ENCODE assay signal across 8 mouse cellular contexts in genomic region chr14:52103474-52103855, GRCm38 (mm10). TPM values are rescaled to one million over a fixed set of nuclear protein-coding genes. Genes with fewer than 3 reads are reported as not detected.
DNase-seq lines count a peak whose midpoint lies in the region; ATAC-seq lines count a peak whose summit lies in the region.

No protein-coding gene starts in this region.

- peaks cover 20% of the 10 kb centered on the region for H3K36me3 ChIP-seq in heart, embryonic 14.5 days (ENCODE audit: control insufficient read depth, insufficient read depth, low read length)
- 0 out of 2 replicates have a peak, but pooled peaks cover 7% of the 10 kb centered on the region for H3K36me3 ChIP-seq in hindbrain, embryonic 15.5 days

- peak overlapping the region; percentile 86 for H3K4me2 ChIP-seq in heart, embryonic 14.5 days (ENCODE audit: low read length)
- peak overlapping the region; percentile 83 for H3K4me2 ChIP-seq in hindbrain, embryonic 15.5 days

- DNase-seq in heart, postnatal 36 days: no peak
- DNase-seq in c-Kit-positive CD71-positive TER-119-positive erythroid progenitor cells, embryonic 14.5 days (ENCODE audit: low spot score): peak; percentile 55
- DNase-seq in natural killer cell, adult 2 months (ENCODE audit: low spot score in 2 of 2): no peak
- no peak for DNase-seq in kidney, adult 8-10 months

- H3K4me1 ChIP-seq in heart, embryonic 14.5 days (ENCODE audit: control insufficient read depth in 2 of 2, insufficient read depth in 2 of 2, low read length in 2 of 2): peaks cover 10 to 44% of the 10 kb centered on the region in 2 experiments
- peaks cover 44% of the 10 kb centered on the region for H3K4me1 ChIP-seq in hindbrain, embryonic 15.5 days (replicated peaks)

- H3K9me3 ChIP-seq in heart, embryonic 14.5 days (ENCODE audit: control insufficient read depth, low read length): no peaks in the 10 kb centered on the region
- H3K9me3 ChIP-seq in hindbrain, embryonic 15.5 days: no peaks in the 10 kb centered on the region

- H3K9ac ChIP-seq in heart, embryonic 14.5 days (ENCODE audit: low read length): peak overlapping the region; percentile 100
- H3K9ac ChIP-seq in hindbrain, embryonic 15.5 days: peak overlapping the region; percentile 89

- peak overlapping the region; percentile 91 to 96 for H3K4me3 ChIP-seq in heart, embryonic 14.5 days (ENCODE audit: control insufficient read depth in 1 of 2, insufficient read depth in 1 of 2, low read depth in 1 of 2, low read length in 2 of 2)
- peak overlapping the region; percentile 78 for H3K4me3 ChIP-seq in hindbrain, embryonic 15.5 days

- ATAC-seq in heart, embryonic 14.5 days (ENCODE audit: insufficient number of reproducible peaks, insufficient read depth, low FRiP score, low read depth): peak; percentile 16
- ATAC-seq in CD4-positive, CD25-positive, alpha-beta regulatory T cell, adult 4 months: peak; percentile 3
- ATAC-seq in hindbrain, embryonic 15.5 days (ENCODE audit: low FRiP score, low read depth): peak; percentile 31; the same call in 1 of the 2 replicates
- ATAC-seq in megakaryocyte-erythroid progenitor cell, adult 5-6 weeks (replicated peaks; ENCODE audit: low FRiP score, low TSS enrichment, poor library complexity, severe bottlenecking): peak; percentile 17

- no peaks in the 10 kb centered on the region for H3K27me3 ChIP-seq in heart, embryonic 14.5 days (ENCODE audit: control insufficient read depth, insufficient read depth, low read length)
- no peaks in the 10 kb centered on the region for H3K27me3 ChIP-seq in hindbrain, embryonic 15.5 days

- intact Hi-C loops in heart, postnatal 36 days (cut with DNase I): loop anchor here (5.0 to 10.0 kb wide), 4 partner anchors 94 to 211 kb away; partner anchors contain the start of genes Chd8 and Supt16

- H3K27ac ChIP-seq in heart, embryonic 14.5 days (replicated peaks in 1 of 2; ENCODE audit: control insufficient read depth in 1 of 2, insufficient read depth in 1 of 2, low read depth in 2 of 2, low read length in 2 of 2): peak overlapping the region; percentile 96 to 98
- H3K27ac ChIP-seq in hindbrain, embryonic 15.5 days (replicated peaks): peak overlapping the region; percentile 93

- under 1% methylated on average over 30 of the region's 30 CpGs for WGBS in heart, embryonic 14.5 days
- WGBS in hindbrain, embryonic 15.5 days: under 1% methylated on average over 30 of the region's 30 CpGs

RNA-seq across cellular contexts. Expression of gene Hnrnpc, which starts 0.4 kb away (rescaled TPM):
- 331 and 352 TPM in 2 replicates for polyA plus RNA-seq in heart, embryonic 14.5 days (2014; fragmentation: Nextera tagmentation; extraction: Ambion mirVana)
- 100 to 1,000 TPM; 125 to 133 TPM for total RNA-seq in heart, postnatal 36 days (2021)
- polyA plus RNA-seq in CD4-positive, CD25-positive, alpha-beta regulatory T cell, adult 4 months (2017; shearing (Covaris generic)): 100 to 1,000 TPM; 463 to 514 TPM
- 445 and 453 TPM in 2 replicates for polyA plus RNA-seq in hindbrain, embryonic 15.5 days (2015; fragmentation: Nextera tagmentation; extraction: Ambion mirVana)
- total RNA-seq in megakaryocyte-erythroid progenitor cell, adult 5-6 weeks (2014; fragmentation: Nextera tagmentation): 371 and 420 TPM in 2 replicates
- total RNA-seq in megakaryocyte-erythroid progenitor cell, adult 5-6 weeks (2017): 758 and 809 TPM in 2 replicates

RNA-seq across cellular contexts. Expression of gene Rpgrip1, which starts 7.0 kb away (rescaled TPM):
- polyA plus RNA-seq in heart, embryonic 14.5 days (2014; fragmentation: Nextera tagmentation; extraction: Ambion mirVana): 32.0 and 32.6 TPM in 2 replicates
- not detected for total RNA-seq in heart, postnatal 36 days (2021)
- 10 to 100 TPM; 78.7 to 78.9 TPM for polyA plus RNA-seq in CD4-positive, CD25-positive, alpha-beta regulatory T cell, adult 4 months (2017; shearing (Covaris generic))
- polyA plus RNA-seq in hindbrain, embryonic 15.5 days (2015; fragmentation: Nextera tagmentation; extraction: Ambion mirVana): 47.9 and 52.4 TPM in 2 replicates
- 1.2 and 9.1 TPM in 2 replicates for total RNA-seq in megakaryocyte-erythroid progenitor cell, adult 5-6 weeks (2014; fragmentation: Nextera tagmentation)
- total RNA-seq in megakaryocyte-erythroid progenitor cell, adult 5-6 weeks (2017): 5.9 and 7.1 TPM in 2 replicates
